Mouse (Mus musculus) MEL (cell line): ENCODE results near the gene Btbd6. TPM values are rescaled to one million over a fixed set of nuclear protein-coding genes. Genes with fewer than 3 reads are reported as not detected.

Source experiments
- DNase-seq: peaks from one replicate; pipeline ENCODE4 v3.0.0; 2011; ENCODE audit warnings: low read depth, low spot score
- H3K27ac ChIP-seq: 2 replicates; pipeline ENCODE4 v1.5.1; 2012; ENCODE audit warnings: low read depth, mild to moderate bottlenecking, control low read depth, low read length, moderate library complexity; ENCODE audit not compliant: control insufficient read depth
- H3K27me3 ChIP-seq, 2 experiments: fragments of 150-350 bp in 1 of 2; sonication (generic) in 1 of 2; 2 replicates each; pipeline ENCODE4 v1.6.1; 2012; ENCODE audit warnings: low read length in 2 of 2, mild to moderate bottlenecking in 2 of 2, improper control_type of control experiment in 1 of 2, moderate library complexity in 1 of 2; ENCODE audit not compliant: insufficient read depth in 2 of 2, control insufficient read depth in 1 of 2
- H3K36me3 ChIP-seq, 2 experiments: 2 replicates each; pipeline ENCODE4 v1.6.1; 2012 to 2014; ENCODE audit warnings: low read length in 2 of 2, improper control_type of control experiment in 1 of 2, inconsistent platforms in 1 of 2, mild to moderate bottlenecking in 1 of 2; ENCODE audit not compliant: insufficient read depth in 2 of 2, control insufficient read depth in 1 of 2
- H3K4me1 ChIP-seq, 2 experiments: fragments of 150-350 bp in 1 of 2; sonication (generic) in 1 of 2; 2 replicates each; pipeline ENCODE4 v1.6.1; 2012; ENCODE audit warnings: low read length in 2 of 2, improper control_type of control experiment in 1 of 2, mild to moderate bottlenecking in 1 of 2; ENCODE audit not compliant: insufficient read depth in 2 of 2, control insufficient read depth in 1 of 2
- H3K4me3 ChIP-seq, 2 experiments: fragments of 150-350 bp in 1 of 2; sonication (generic) in 1 of 2; 2 replicates each; pipeline ENCODE4 v1.5.1; 2012; ENCODE audit warnings: low read depth in 2 of 2, low read length in 2 of 2, mild to moderate bottlenecking in 2 of 2, moderate library complexity in 2 of 2, control low read depth in 1 of 2, improper control_type of control experiment in 1 of 2; ENCODE audit not compliant: control insufficient read depth in 1 of 2, insufficient read depth in 1 of 2
- H3K79me2 ChIP-seq: 2 replicates; pipeline ENCODE4 v1.6.1; 2012; ENCODE audit warnings: mild to moderate bottlenecking, low read length, moderate library complexity; ENCODE audit not compliant: control insufficient read depth, poor library complexity, insufficient read depth
- H3K9ac ChIP-seq: 2 replicates; pipeline ENCODE4 v1.6.1; 2012; ENCODE audit warnings: low read depth, mild to moderate bottlenecking, control low read depth, low read length, moderate library complexity; ENCODE audit not compliant: control insufficient read depth, poor library complexity, severe bottlenecking
- H3K9me3 ChIP-seq: fragments of 150-350 bp; sonication (generic); replicated peaks from 2 replicates; pipeline ENCODE4 v1.6.1; 2012; ENCODE audit warnings: mild to moderate bottlenecking, low read length, improper control_type of control experiment, moderate library complexity; ENCODE audit not compliant: insufficient read depth
- CHD1 ChIP-seq: IDR thresholded peaks from 2 replicates; pipeline ENCODE4 v1.6.1; 2012; ENCODE audit warnings: low read depth, mild to moderate bottlenecking, inconsistent platforms, low read length, improper control_type of control experiment
- CTCF ChIP-seq, 3 experiments: IDR thresholded peaks in 2 of 3; conservative IDR thresholded peaks in 1 of 3; 2 replicates each; pipeline ENCODE4 v1.5.1; 2011 to 2012; ENCODE audit warnings: low read length in 3 of 3, low read depth in 2 of 3, mild to moderate bottlenecking in 2 of 3, improper control_type of control experiment in 1 of 3, inconsistent platforms in 1 of 3, mixed read lengths in 1 of 3, moderate library complexity in 1 of 3; ENCODE audit not compliant: control insufficient read depth in 1 of 3, insufficient read depth in 1 of 3, poor library complexity in 1 of 3, severe bottlenecking in 1 of 3
- EP300 ChIP-seq, 2 experiments: IDR thresholded peaks; 2 replicates each; pipeline ENCODE4 v1.6.1; 2011; ENCODE audit warnings: improper control_type of control experiment in 2 of 2, low read length in 2 of 2, low read depth in 1 of 2, mild to moderate bottlenecking in 1 of 2
- GATA1 ChIP-seq: IDR thresholded peaks from 2 replicates; pipeline ENCODE4 v1.6.1; 2011; ENCODE audit warnings: low read depth, low read length, improper control_type of control experiment
- HCFC1 ChIP-seq: IDR thresholded peaks from 2 replicates; pipeline ENCODE4 v1.6.1; 2012; ENCODE audit warnings: low read depth, mild to moderate bottlenecking, inconsistent platforms, low read length, improper control_type of control experiment, moderate library complexity
- JUND ChIP-seq: IDR thresholded peaks from 2 replicates; pipeline ENCODE4 v1.6.1; 2011; ENCODE audit warnings: low read depth, mild to moderate bottlenecking, improper control_type of control experiment, low read length
- KAT2A ChIP-seq: conservative IDR thresholded peaks from 2 replicates; pipeline ENCODE4 v1.6.1; 2012; ENCODE audit warnings: low read depth, low read length, improper control_type of control experiment, inconsistent platforms
- MAZ ChIP-seq: IDR thresholded peaks from 2 replicates; pipeline ENCODE4 v1.6.1; 2012; ENCODE audit warnings: low read depth, mild to moderate bottlenecking, inconsistent platforms, low read length, improper control_type of control experiment
- MEF2A ChIP-seq: IDR thresholded peaks from 2 replicates; pipeline ENCODE4 v1.6.1; 2014; ENCODE audit warnings: low read depth, mild to moderate bottlenecking, inconsistent platforms, low read length, improper control_type of control experiment; ENCODE audit not compliant: poor library complexity, insufficient replicate concordance, severe bottlenecking; ENCODE audit errors: extremely low read depth
- MXI1 ChIP-seq: IDR thresholded peaks from 2 replicates; pipeline ENCODE4 v1.6.1; 2011; ENCODE audit warnings: mild to moderate bottlenecking, low read depth, low read length, improper control_type of control experiment
- MYB ChIP-seq: IDR thresholded peaks from 2 replicates; pipeline ENCODE4 v1.6.1; 2011; ENCODE audit warnings: mild to moderate bottlenecking, low read depth, low read length, improper control_type of control experiment
- MYC ChIP-seq: IDR thresholded peaks from 2 replicates; pipeline ENCODE4 v1.6.1; 2011; ENCODE audit warnings: low read depth, mild to moderate bottlenecking, low read length, improper control_type of control experiment, moderate library complexity
- NRF1 ChIP-seq: IDR thresholded peaks from 2 replicates; pipeline ENCODE4 v1.6.1; 2014; ENCODE audit warnings: low read depth, mild to moderate bottlenecking, inconsistent platforms, low read length, improper control_type of control experiment, moderate library complexity; ENCODE audit not compliant: poor library complexity, insufficient read depth, severe bottlenecking
- POLR2A ChIP-seq, 2 experiments: IDR thresholded peaks; 2 replicates each; pipeline ENCODE4 v1.6.1; 2011 to 2012; ENCODE audit warnings: low read length in 2 of 2, mild to moderate bottlenecking in 2 of 2, control low read depth in 1 of 2, improper control_type of control experiment in 1 of 2, low read depth in 1 of 2, moderate library complexity in 1 of 2; ENCODE audit not compliant: control insufficient read depth in 1 of 2, insufficient read depth in 1 of 2, poor library complexity in 1 of 2
- POLR2AphosphoS5 ChIP-seq: IDR thresholded peaks from 2 replicates; pipeline ENCODE4 v1.6.1; 2012; ENCODE audit warnings: low read depth, borderline replicate concordance, mild to moderate bottlenecking, inconsistent platforms, low read length, moderate library complexity, mixed read lengths
- RCOR1 ChIP-seq: IDR thresholded peaks from 2 replicates; pipeline ENCODE4 v1.6.1; 2012; ENCODE audit warnings: low read depth, mild to moderate bottlenecking, inconsistent platforms, low read length, improper control_type of control experiment
- SMC3 ChIP-seq: IDR thresholded peaks from 2 replicates; pipeline ENCODE4 v1.6.1; 2011; ENCODE audit warnings: low read depth, low read length, improper control_type of control experiment
- TAL1 ChIP-seq: IDR thresholded peaks from 2 replicates; pipeline ENCODE4 v1.6.1; 2012; ENCODE audit warnings: mild to moderate bottlenecking, inconsistent platforms, low read length, moderate library complexity, mixed read lengths
- TBP ChIP-seq: IDR thresholded peaks from 2 replicates; pipeline ENCODE4 v1.8.0; 2011; ENCODE audit warnings: low read depth, low read length, improper control_type of control experiment
- TCF12 ChIP-seq: IDR thresholded peaks from 2 replicates; pipeline ENCODE4 v1.6.1; 2014; ENCODE audit warnings: low read depth, mild to moderate bottlenecking, inconsistent platforms, low read length, improper control_type of control experiment, moderate library complexity
- UBTF ChIP-seq: IDR thresholded peaks from 2 replicates; pipeline ENCODE4 v1.6.1; 2012; ENCODE audit warnings: low read depth, mild to moderate bottlenecking, inconsistent platforms, low read length, improper control_type of control experiment, moderate library complexity, borderline replicate concordance; ENCODE audit not compliant: insufficient read depth
- USF1 ChIP-seq: IDR thresholded peaks from 2 replicates; pipeline ENCODE4 v1.6.1; 2014; ENCODE audit warnings: low read depth, mild to moderate bottlenecking, inconsistent platforms, low read length, improper control_type of control experiment, moderate library complexity
- polyA plus RNA-seq, 2 experiments: library from polyadenylated mRNA; stranded (reverse) in 1 of 2; unstranded in 1 of 2; fragments of >175 nt in 1 of 2; fragments of >200 nt in 1 of 2; gene quantifications; 2 replicates each; pipeline versions ENCODE4 v1.2.1 to v1.2.4; 2012; ENCODE audit warnings: low replicate concordance in 2 of 2, low read depth in 1 of 2; ENCODE audit not compliant: insufficient read length in 2 of 2, insufficient read depth in 1 of 2, missing spikeins in 1 of 2
- total RNA-seq: library from RNA; depleted of rRNA; stranded (reverse); fragments of 300-350 nt; gene quantifications from 2 replicates; pipeline ENCODE4 v1.2.3, GENCODE M21; 2012

Gene Btbd6
- total and polyA plus RNA-seq, 3 experiments = 1.8 to 3.0 TPM; not detected in 1

DNA sequence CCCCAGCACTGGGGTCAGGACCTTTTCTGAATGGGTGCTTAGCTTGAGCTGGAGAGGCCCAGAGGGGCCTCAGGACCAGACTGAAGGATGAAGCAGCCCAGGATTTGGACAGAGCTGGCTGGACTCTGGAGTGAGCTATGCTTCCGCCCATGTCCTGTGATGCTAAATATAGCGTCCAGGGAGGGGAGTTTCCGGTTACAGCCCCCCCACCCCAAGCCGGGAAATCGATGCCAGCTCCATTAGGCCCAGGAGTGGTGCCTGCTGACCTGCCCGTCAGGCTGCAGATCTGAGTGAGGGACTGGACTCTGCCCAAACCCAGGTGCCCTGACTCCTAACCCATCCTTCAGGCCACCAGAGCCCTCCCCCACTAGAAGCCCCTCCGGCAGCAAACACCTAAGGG lies 43.6 kb upstream of the Btbd6 start:
- Histone ChIP-seq H3K9ac (no peak overlapping the region), H3K9me3 (no peaks in the 10 kb centered on the region), H3K4me1 (no peaks in the 10 kb centered on the region)
- TF ChIP-seq MAZ (no peak), KAT2A (no peak), HCFC1 (no peak), TAL1 (no peak)
- TF ChIP-seq, all 39 proteins: peak for 0
- no peaks in the 10 kb centered on the region for H3K27me3 ChIP-seq
- H3K4me3 ChIP-seq = no peak overlapping the region
- H3K36me3 ChIP-seq = no peaks in the 10 kb centered on the region
- H3K79me2 ChIP-seq = no peaks in the 10 kb centered on the region
- DNase-seq = no peak
- no peak overlapping the region for H3K27ac ChIP-seq

DNA sequence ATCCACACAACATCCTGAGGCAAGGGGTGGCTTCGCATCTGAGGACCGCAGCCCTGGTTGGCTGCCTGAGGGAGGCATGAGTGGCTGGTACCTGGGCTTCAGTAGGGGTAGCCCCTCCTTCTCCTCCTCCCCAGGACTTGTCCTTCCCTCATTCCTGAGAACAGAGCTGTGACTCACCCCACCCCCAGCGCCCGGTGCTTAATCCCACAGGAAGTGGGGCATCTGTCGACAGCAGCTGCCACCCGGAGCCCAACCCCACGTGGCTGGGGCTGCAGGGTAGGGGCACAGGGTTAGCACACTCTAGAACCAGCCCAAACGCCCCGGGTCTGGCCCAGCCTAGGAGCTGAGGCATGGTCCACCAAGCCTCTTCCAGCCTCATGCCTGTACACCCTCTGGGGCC lies 38.4 kb upstream of the Btbd6 start:
- Histone ChIP-seq H3K9ac (no peak overlapping the region), H3K79me2 (peaks cover 3% of the 10 kb centered on the region; the same call in 1 of the 2 replicates), H3K4me1 (peaks cover 9 to 14% of the 10 kb centered on the region in 2 experiments), H3K9me3 (no peaks in the 10 kb centered on the region), H3K36me3 (peaks cover 0 to 6% of the 10 kb centered on the region in 2 experiments; a peak in 2 of 4 replicates), H3K27me3 (no peaks in the 10 kb centered on the region), H3K4me3 (no peak overlapping the region), H3K27ac (no peak overlapping the region)
- no peak for DNase-seq
- TF ChIP-seq NRF1 (no peak), SMC3 (no peak), MYB (no peak), GATA1 (no peak), MYC (no peak), POLR2A (IDR thresholded peaks at IDR 0.05; ENCODE audit: control insufficient read depth in 1 of 2, insufficient read depth in 1 of 2, low read depth in 1 of 2, low read length in 2 of 2, poor library complexity in 1 of 2) (no peak), USF1 (no peak), MXI1 (no peak), UBTF (no peak), CTCF (IDR thresholded peaks at IDR 0.05 in 2 of 3, conservative IDR thresholded peaks at IDR 0.05 in 1 of 3; ENCODE audit: control insufficient read depth in 1 of 3, insufficient read depth in 1 of 3, low read depth in 2 of 3, low read length in 3 of 3, poor library complexity in 1 of 3, severe bottlenecking in 1 of 3) (no peak), JUND (no peak), RCOR1 (no peak), TCF12 (no peak), MAZ (no peak), CHD1 (no peak), TBP (no peak), MEF2A (no peak), EP300 (IDR thresholded peaks at IDR 0.05; ENCODE audit: low read depth in 1 of 2, low read length in 2 of 2) (no peak), POLR2AphosphoS5 (no peak)
